Mouse (Mus musculus) kidney, adult 2 months (tissue): Measurements from ENCODE around the gene Ace3. TPM values are rescaled to one million over a fixed set of nuclear protein-coding genes. Genes with fewer than 3 reads are reported as not detected.

Source experiments
- DNase-seq: peaks from one replicate; pipeline ENCODE4 v3.0.0; 2021
- H3K27ac ChIP-seq: fragments of 200-500 bp; 2 replicates; pipeline ENCODE4 v1.5.1; 2012; ENCODE audit warnings: low read depth, low read length, control low read depth, inconsistent platforms; ENCODE audit not compliant: insufficient read depth
- H3K27me3 ChIP-seq: fragments of 200-500 bp; replicated peaks from 2 replicates; pipeline ENCODE4 v1.6.1; 2012; ENCODE audit warnings: mild to moderate bottlenecking, moderate library complexity, low read length, inconsistent platforms; ENCODE audit not compliant: control insufficient read depth, insufficient read depth
- H3K36me3 ChIP-seq: fragments of 200-500 bp; 2 replicates; pipeline ENCODE4 v1.6.1; 2012; ENCODE audit warnings: mild to moderate bottlenecking, moderate library complexity, low read length, inconsistent platforms; ENCODE audit not compliant: control insufficient read depth, insufficient read depth
- H3K4me1 ChIP-seq: fragments of 200-500 bp; 2 replicates; pipeline ENCODE4 v1.6.1; 2011; ENCODE audit warnings: low read length; ENCODE audit not compliant: control insufficient read depth, insufficient read depth
- H3K4me3 ChIP-seq: fragments of 200-500 bp; 2 replicates; pipeline ENCODE4 v1.5.1; 2011; ENCODE audit warnings: mild to moderate bottlenecking, low read depth, low read length, control low read depth; ENCODE audit not compliant: insufficient read depth
- CTCF ChIP-seq: fragments of 200-500 bp; conservative IDR thresholded peaks from 2 replicates; pipeline ENCODE4 v1.5.1; 2011; ENCODE audit warnings: low read depth, mild to moderate bottlenecking, control low read depth, low read length, moderate library complexity, mixed read lengths; ENCODE audit not compliant: insufficient read depth, insufficient read length
- POLR2A ChIP-seq: fragments of 200-500 bp; IDR thresholded peaks from one replicate; pipeline ENCODE4 v1.6.1; 2011; ENCODE audit warnings: low read depth, low read length, control low read depth
- WGBS: fragments of 180-500 bp; shearing (Covaris S2); methylation state at CpG from one replicate; pipeline ENCODE4 v1.1.7; 2018; 5-methylcytosine and 5-hydroxymethylcytosine counted together
- polyA plus RNA-seq: library from polyadenylated mRNA; depleted of rRNA; stranded (reverse); fragments of >200 nt; gene quantifications from 2 replicates; pipeline ENCODE4 v1.2.3, GENCODE M21; 2012; rRNA removed

Ace3 gene
- 0.06 and 0.07 TPM in 2 replicates for polyA plus RNA-seq

DNA sequence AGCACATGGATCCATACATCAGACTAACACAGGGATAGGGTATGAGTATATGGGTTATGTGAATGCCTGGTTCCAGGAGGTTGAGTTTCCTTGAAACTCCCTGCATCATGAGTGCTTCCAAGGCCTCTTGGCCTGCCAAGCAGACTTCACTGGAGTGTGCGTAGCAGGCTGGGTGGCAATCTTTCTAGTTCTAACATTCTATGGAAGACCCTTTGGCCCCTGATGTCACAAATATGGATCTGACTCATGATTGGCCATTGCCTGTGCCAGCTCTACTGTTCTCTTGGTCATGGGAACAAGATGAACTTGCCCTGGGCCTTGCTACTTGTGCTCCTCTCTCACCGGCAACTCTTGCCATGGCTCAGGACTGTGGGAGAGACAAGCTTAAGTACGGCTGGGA is at the start of gene Ace3:
Gene Ace3, plus strand, starts transcription at position 301 of the 400 bp plus-strand sequence.
- TF ChIP-seq CTCF (no peak), POLR2A (no peak)
- Histone ChIP-seq H3K4me1 (no peaks in the 10 kb centered on the region), H3K4me3 (no peak within 1 kb of the TSS), H3K27ac (no peak within 1 kb of the TSS), H3K36me3 (no peaks in the 10 kb centered on the region), H3K27me3 (no peaks in the 10 kb centered on the region)
- 91% methylated on average over 3 of the region's 3 CpGs for WGBS
- DNase-seq, result no peak

GRCm38 (mm10) chr11:105944770-105945672 is 49.5 kb upstream of the Ace3 start:
- H3K4me1 ChIP-seq, result peaks cover 8% of the 10 kb centered on the region
- peak overlapping the region; percentile 66 for H3K4me3 ChIP-seq
- no peaks in the 10 kb centered on the region for H3K27me3 ChIP-seq
- DNase-seq, result peak; percentile 78
- H3K27ac ChIP-seq, result peak overlapping the region; percentile 59
- TF ChIP-seq CTCF (no peak), POLR2A (no peak)
- no peaks in the 10 kb centered on the region for H3K36me3 ChIP-seq
- 58% methylated on average over 16 of the region's 16 CpGs for WGBS

GRCm38 (mm10) chr11:105946694-105947154 is 47.8 kb upstream of the Ace3 start:
- WGBS, result 68% methylated on average over 11 of the region's 11 CpGs
- no peak for TF ChIP-seq CTCF
- no peak for TF ChIP-seq POLR2A
- no peak overlapping the region for H3K27ac ChIP-seq
- no peaks in the 10 kb centered on the region for H3K27me3 ChIP-seq
- H3K4me3 ChIP-seq, result no peak overlapping the region
- H3K4me1 ChIP-seq, result peaks cover 18% of the 10 kb centered on the region
- no peak for DNase-seq
- H3K36me3 ChIP-seq, result no peaks in the 10 kb centered on the region

DNA sequence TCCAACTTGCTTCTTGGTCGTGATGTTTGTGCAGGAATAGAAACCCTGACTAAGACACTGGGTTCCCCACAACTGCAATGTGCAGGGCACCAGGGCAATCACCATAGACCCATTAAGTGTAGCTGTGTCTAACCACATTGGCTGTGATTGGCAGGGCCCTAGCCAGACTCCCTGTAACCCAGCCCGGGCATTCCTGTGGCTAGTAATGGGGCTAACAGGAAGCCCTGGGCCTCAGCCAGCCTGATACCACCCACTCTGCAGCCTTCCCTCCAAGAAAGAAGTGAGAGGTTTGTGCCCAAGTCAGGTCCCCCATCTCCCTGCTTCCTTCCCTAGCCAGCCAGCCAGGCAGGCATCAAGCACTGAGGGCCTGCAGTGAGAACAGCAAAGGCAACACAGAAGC is 46.2 kb upstream of the Ace3 start:
- DNase-seq, result no peak
- no peaks in the 10 kb centered on the region for H3K36me3 ChIP-seq
- H3K27ac ChIP-seq, result no peak overlapping the region
- peaks cover 18% of the 10 kb centered on the region for H3K4me1 ChIP-seq
- H3K27me3 ChIP-seq, result no peaks in the 10 kb centered on the region
- H3K4me3 ChIP-seq, result no peak overlapping the region
- 65% methylated on average over 2 of the region's 2 CpGs for WGBS
- TF ChIP-seq CTCF, result no peak
- no peak for TF ChIP-seq POLR2A

GRCm38 (mm10) chr11:105950519-105950918 is 44.0 kb upstream of the Ace3 start:
- Histone ChIP-seq H3K4me3 (no peak overlapping the region), H3K4me1 (peaks cover 14% of the 10 kb centered on the region; the same call in 1 of the 2 replicates), H3K27me3 (no peaks in the 10 kb centered on the region), H3K36me3 (no peaks in the 10 kb centered on the region), H3K27ac (no peak overlapping the region)
- WGBS, result 48% methylated on average over 4 of the region's 4 CpGs
- TF ChIP-seq CTCF (no peak), POLR2A (no peak)
- DNase-seq, result peak; percentile 40

DNA sequence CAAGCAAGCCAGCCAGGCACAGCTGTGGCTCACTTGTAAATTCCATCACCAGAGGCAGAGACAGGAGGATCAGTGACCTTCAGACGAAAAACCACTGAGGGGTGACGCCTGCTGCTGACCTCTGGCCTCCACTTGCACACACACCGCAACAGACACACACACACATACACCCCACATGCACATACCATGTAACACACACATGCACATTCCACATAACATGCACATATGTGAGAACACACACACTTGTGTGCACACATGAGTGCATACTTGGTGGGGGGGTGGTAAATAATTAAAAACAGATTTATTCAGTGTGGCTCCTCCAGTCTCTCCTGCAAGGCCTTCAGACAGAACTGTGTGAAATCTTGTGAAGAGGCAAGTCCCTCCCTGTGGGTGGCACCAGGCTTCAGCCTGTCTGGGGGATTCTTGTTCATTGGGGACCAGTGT is 42.9 kb upstream of the Ace3 start:
- no peak for TF ChIP-seq CTCF
- no peak for TF ChIP-seq POLR2A
- no peaks in the 10 kb centered on the region for H3K27me3 ChIP-seq
- H3K27ac ChIP-seq, result peak overlapping the region; percentile 60
- no peak overlapping the region for H3K4me3 ChIP-seq
- peak; percentile 84 for DNase-seq
- no peaks in the 10 kb centered on the region for H3K36me3 ChIP-seq
- peaks cover 14% of the 10 kb centered on the region; the same call in 1 of the 2 replicates for H3K4me1 ChIP-seq
- 59% methylated on average over 3 of the region's 3 CpGs for WGBS

DNA sequence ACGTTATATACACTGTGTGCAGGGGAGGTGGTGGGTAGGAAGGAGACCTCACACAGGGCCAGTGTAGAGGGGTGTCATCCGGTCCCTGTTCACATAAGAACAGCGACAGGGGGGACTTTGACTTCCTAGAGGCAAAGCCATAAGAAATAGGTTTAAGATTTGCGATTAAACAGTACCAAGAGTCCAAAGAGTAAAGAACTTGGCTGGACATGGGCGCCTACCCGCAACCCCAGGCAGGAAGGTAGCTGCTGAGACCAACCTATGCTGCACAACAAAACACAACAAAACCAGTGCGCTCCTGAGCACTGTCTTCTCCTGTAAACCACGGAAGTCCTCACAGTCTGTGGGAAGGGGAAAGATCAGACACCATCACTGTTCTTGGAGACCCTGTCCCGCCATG is 42.4 kb upstream of the Ace3 start:
- Histone ChIP-seq H3K27ac (peak overlapping the region; percentile 60), H3K4me1 (peaks cover 14% of the 10 kb centered on the region; the same call in 1 of the 2 replicates), H3K27me3 (no peaks in the 10 kb centered on the region), H3K36me3 (no peaks in the 10 kb centered on the region), H3K4me3 (no peak overlapping the region)
- no peak for TF ChIP-seq CTCF
- TF ChIP-seq POLR2A, result no peak
- DNase-seq, result peak; percentile 68
- 59% methylated on average over 9 of the region's 9 CpGs for WGBS
